Mouse (Mus musculus): ENCODE measurements at regions not wholly inside any gene's neighbourhood (a gene's known extent, or its start where the extent isn't known, plus 50 kb on each side); places are given as distances from the start of the nearest gene placed in this dataset.

DNA sequence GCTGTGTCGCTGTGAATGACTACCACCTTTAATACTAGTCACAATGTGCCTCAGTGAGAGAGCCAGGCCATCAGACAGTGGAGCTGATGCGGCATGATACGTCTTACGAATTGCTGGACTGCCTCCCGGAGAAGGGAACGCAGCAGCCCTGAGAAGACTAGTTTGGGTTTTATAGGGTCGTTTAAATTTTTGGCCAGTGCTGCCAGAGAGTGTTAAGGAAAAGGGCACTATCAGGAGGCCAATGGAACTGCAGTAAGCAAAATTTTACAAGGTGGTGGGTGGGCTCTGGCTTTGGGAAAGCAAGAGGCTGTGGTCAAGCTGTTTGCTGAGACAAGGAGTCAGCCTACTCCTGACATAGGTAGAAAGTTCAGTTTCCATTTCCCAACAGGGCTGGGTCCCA lies 84.7 kb upstream of the Chd2 start:
- no peaks in the 10 kb centered on the region for H3K27me3 ChIP-seq (ENCODE audit: control insufficient read depth, insufficient read depth, low read length)
- no peaks in the 10 kb centered on the region for H3K36me3 ChIP-seq (ENCODE audit: control insufficient read depth, insufficient read depth, low read length)
- TF ChIP-seq CTCF (IDR thresholded peaks at IDR 0.05; ENCODE audit: extremely low read depth, insufficient read length, insufficient replicate concordance, low read depth, low read length) (no peak), POLR2A (IDR thresholded peaks at IDR 0.05; ENCODE audit: low read depth, low read length) (no peak)
- WGBS = 84% methylated on average over 7 of the region's 7 CpGs
- H3K27ac ChIP-seq (ENCODE audit: insufficient read depth, low read depth, low read length) = no peak overlapping the region
- H3K4me3 ChIP-seq (ENCODE audit: low read depth, low read length) = no peak overlapping the region
- H3K4me1 ChIP-seq (ENCODE audit: control insufficient read depth, insufficient read depth, insufficient read length, low read length) = peaks cover 4% of the 10 kb centered on the region; the same call in 1 of the 2 replicates

GRCm38 (mm10) chr7:73625651-73626050 lies 84.0 kb upstream of the Chd2 start:
- Histone ChIP-seq H3K27ac (ENCODE audit: insufficient read depth, low read depth, low read length) (no peak overlapping the region), H3K27me3 (ENCODE audit: control insufficient read depth, insufficient read depth, low read length) (no peaks in the 10 kb centered on the region)
- no peak for TF ChIP-seq POLR2A (IDR thresholded peaks at IDR 0.05; ENCODE audit: low read depth, low read length)
- TF ChIP-seq CTCF (IDR thresholded peaks at IDR 0.05; ENCODE audit: extremely low read depth, insufficient read length, insufficient replicate concordance, low read depth, low read length) = no peak

GRCm38 (mm10) chr7:73624992-73625391 lies 83.4 kb upstream of the Chd2 start:
- TF ChIP-seq POLR2A (IDR thresholded peaks at IDR 0.05; ENCODE audit: low read depth, low read length) = no peak
- no peak for TF ChIP-seq CTCF (IDR thresholded peaks at IDR 0.05; ENCODE audit: extremely low read depth, insufficient read length, insufficient replicate concordance, low read depth, low read length)
- Histone ChIP-seq H3K36me3 (ENCODE audit: control insufficient read depth, insufficient read depth, low read length) (no peaks in the 10 kb centered on the region), H3K27ac (ENCODE audit: insufficient read depth, low read depth, low read length) (no peak overlapping the region), H3K27me3 (ENCODE audit: control insufficient read depth, insufficient read depth, low read length) (no peaks in the 10 kb centered on the region), H3K4me3 (ENCODE audit: low read depth, low read length) (no peak overlapping the region), H3K4me1 (ENCODE audit: control insufficient read depth, insufficient read depth, insufficient read length, low read length) (peaks cover 5% of the 10 kb centered on the region; the same call in 1 of the 2 replicates)
- WGBS = 76% methylated on average over 6 of the region's 6 CpGs

More at GRCm38 (mm10) chr7:73625651-73626050, 84.0 kb upstream of the Chd2 start:
- no peak overlapping the region for H3K4me3 ChIP-seq (ENCODE audit: low read depth, low read length)
- H3K36me3 ChIP-seq (ENCODE audit: control insufficient read depth, insufficient read depth, low read length) = no peaks in the 10 kb centered on the region
- H3K4me1 ChIP-seq (ENCODE audit: control insufficient read depth, insufficient read depth, insufficient read length, low read length) = peaks cover 4% of the 10 kb centered on the region; the same call in 1 of the 2 replicates

DNA sequence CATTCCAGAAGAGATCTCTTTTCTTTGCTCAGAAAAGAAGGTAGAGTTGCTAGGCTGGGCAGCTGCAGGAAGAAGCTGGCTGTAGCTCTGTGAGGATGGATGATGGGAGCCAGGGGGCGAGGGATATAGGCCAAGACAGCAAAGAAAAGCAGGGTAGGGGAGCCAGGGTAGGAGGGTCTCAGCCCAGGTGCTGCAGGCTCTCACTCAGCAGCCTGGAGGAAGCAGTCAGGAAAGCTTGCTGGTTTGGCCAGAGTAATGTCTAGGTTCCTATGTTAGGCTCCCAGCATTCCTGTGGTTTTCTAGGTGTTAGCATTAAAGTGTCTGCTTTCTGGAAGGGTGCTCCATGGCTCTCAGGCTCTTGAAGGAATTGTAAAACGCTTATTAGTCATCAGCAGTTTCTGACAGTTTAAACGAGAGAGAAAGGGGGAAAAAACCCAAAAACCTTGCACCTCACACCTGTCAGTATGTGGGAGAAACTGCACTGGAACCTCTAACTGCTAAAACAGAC lies 82.5 kb upstream of the Chd2 start:
- no peaks in the 10 kb centered on the region for H3K36me3 ChIP-seq (ENCODE audit: control insufficient read depth, insufficient read depth, low read length)
- peaks cover 6% of the 10 kb centered on the region; the same call in 1 of the 2 replicates for H3K4me1 ChIP-seq (ENCODE audit: control insufficient read depth, insufficient read depth, insufficient read length, low read length)
- H3K4me3 ChIP-seq (ENCODE audit: low read depth, low read length) = no peak overlapping the region
- H3K27me3 ChIP-seq (ENCODE audit: control insufficient read depth, insufficient read depth, low read length) = no peaks in the 10 kb centered on the region
- no peak for TF ChIP-seq CTCF (IDR thresholded peaks at IDR 0.05; ENCODE audit: extremely low read depth, insufficient read length, insufficient replicate concordance, low read depth, low read length)
- TF ChIP-seq POLR2A (IDR thresholded peaks at IDR 0.05; ENCODE audit: low read depth, low read length) = no peak
- WGBS = 76% methylated on average over 3 of the region's 3 CpGs
- no peak overlapping the region for H3K27ac ChIP-seq (ENCODE audit: insufficient read depth, low read depth, low read length)

DNA sequence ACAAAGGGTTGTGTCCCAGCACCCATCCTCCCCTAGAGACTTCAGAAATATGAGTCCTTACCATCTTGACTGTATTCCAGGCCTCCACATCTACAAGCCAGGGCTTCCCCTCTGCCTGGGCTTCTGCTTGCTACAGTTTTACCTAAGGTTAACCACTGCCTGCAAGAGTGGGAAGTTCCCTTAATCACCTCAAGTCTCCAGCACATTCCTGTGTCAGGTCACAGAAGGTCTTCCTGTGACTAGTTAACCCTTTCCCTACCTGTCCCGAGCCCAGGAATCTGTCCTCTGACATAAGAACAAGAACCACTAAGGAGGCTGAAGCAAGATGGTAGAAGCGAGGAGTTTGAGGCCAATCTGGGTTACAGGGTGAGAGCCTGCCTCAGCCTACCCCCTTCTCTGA lies 80.8 kb upstream of the Chd2 start:
- Histone ChIP-seq H3K36me3 (ENCODE audit: control insufficient read depth, insufficient read depth, low read length) (no peaks in the 10 kb centered on the region), H3K27ac (ENCODE audit: insufficient read depth, low read depth, low read length) (no peak overlapping the region), H3K4me3 (ENCODE audit: low read depth, low read length) (no peak overlapping the region), H3K4me1 (ENCODE audit: control insufficient read depth, insufficient read depth, insufficient read length, low read length) (peaks cover 6% of the 10 kb centered on the region; the same call in 1 of the 2 replicates), H3K27me3 (ENCODE audit: control insufficient read depth, insufficient read depth, low read length) (no peaks in the 10 kb centered on the region)
- TF ChIP-seq POLR2A (IDR thresholded peaks at IDR 0.05; ENCODE audit: low read depth, low read length) = no peak
- TF ChIP-seq CTCF (IDR thresholded peaks at IDR 0.05; ENCODE audit: extremely low read depth, insufficient read length, insufficient replicate concordance, low read depth, low read length) = no peak
- 81% methylated on average over 2 of the region's 2 CpGs for WGBS

DNA sequence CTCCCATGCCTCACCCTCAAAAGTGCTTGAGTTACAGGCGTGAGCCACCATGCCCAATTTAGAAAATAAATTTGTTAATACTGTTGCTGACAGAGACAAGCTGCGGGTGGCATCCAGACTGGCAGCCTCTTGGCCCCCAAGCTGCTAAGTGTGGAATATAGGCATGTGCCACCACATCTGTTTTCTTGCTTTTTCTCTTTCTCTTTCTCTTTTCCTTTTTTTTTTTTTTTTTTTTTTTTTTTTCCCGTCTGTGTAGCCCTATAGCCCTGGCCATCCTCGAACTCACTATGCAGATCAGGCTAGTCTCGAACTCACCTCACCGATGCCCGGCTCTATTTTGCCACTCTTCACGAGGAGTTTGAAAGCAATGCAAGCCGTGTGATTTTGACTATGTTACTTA lies 78.7 kb upstream of the Chd2 start:
- Histone ChIP-seq H3K36me3 (ENCODE audit: control insufficient read depth, insufficient read depth, low read length) (no peaks in the 10 kb centered on the region), H3K4me3 (ENCODE audit: low read depth, low read length) (no peak overlapping the region), H3K4me1 (ENCODE audit: control insufficient read depth, insufficient read depth, insufficient read length, low read length) (0 out of 2 replicates have a peak, but pooled peaks cover 3% of the 10 kb centered on the region), H3K27me3 (ENCODE audit: control insufficient read depth, insufficient read depth, low read length) (no peaks in the 10 kb centered on the region), H3K27ac (ENCODE audit: insufficient read depth, low read depth, low read length) (no peak overlapping the region)
- TF ChIP-seq CTCF (IDR thresholded peaks at IDR 0.05; ENCODE audit: extremely low read depth, insufficient read length, insufficient replicate concordance, low read depth, low read length) = no peak
- no peak for TF ChIP-seq POLR2A (IDR thresholded peaks at IDR 0.05; ENCODE audit: low read depth, low read length)
- WGBS = 94% methylated on average over 9 of the region's 9 CpGs

DNA sequence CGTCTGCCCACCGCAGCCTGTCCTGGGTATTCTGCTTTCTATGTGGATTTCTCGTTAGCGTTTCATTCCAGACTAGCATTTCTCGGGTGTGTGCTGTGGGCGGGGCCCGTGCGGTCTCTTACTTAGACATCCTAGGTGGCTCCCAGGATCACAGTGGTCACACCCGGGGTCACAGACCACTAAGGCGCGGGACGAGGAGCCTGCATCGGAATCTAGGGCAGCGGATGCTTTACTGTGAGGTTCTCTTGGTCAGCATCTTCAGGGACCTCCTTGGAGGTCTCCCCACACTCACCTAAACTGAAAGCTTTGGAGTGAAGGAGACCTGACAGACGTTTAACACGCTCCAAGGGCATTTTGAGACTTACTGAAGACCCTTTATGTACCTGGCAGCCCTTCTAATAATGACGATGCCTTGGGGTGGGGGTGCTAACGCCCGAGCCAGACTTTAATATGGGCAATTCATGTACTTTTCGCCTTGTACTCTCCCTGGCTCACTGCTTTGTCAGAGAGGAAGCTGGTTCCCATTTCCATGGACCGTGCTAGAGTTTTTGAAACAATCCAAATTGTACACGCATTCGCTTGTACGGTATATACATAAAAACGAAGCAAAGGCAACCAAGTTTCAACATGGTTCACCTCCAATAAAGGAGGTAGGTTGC lies 77.3 kb upstream of the Chd2 start:
- peak overlapping the region; percentile 99 for H3K27ac ChIP-seq (ENCODE audit: insufficient read depth, low read depth, low read length)
- TF ChIP-seq POLR2A (IDR thresholded peaks at IDR 0.05; ENCODE audit: low read depth, low read length) (no peak; the same call in 1 of the 2 replicates), CTCF (IDR thresholded peaks at IDR 0.05; ENCODE audit: extremely low read depth, insufficient read length, insufficient replicate concordance, low read depth, low read length) (no peak)
- no peaks in the 10 kb centered on the region for H3K27me3 ChIP-seq (ENCODE audit: control insufficient read depth, insufficient read depth, low read length)
- WGBS = under 1% methylated on average over 25 of the region's 25 CpGs
- peak overlapping the region; percentile 76 for H3K4me3 ChIP-seq (ENCODE audit: low read depth, low read length)
- H3K4me1 ChIP-seq (ENCODE audit: control insufficient read depth, insufficient read depth, insufficient read length, low read length) = 0 out of 2 replicates have a peak, but pooled peaks cover 3% of the 10 kb centered on the region
- H3K36me3 ChIP-seq (ENCODE audit: control insufficient read depth, insufficient read depth, low read length) = no peaks in the 10 kb centered on the region

Data from small intestine, adult 2 months (tissue).